Mouse (Mus musculus): Measurements from ENCODE around the gene Klhdc2.

The Klhdc2 gene

GRCm38 (mm10) chr12:69296511-69297410, at the start of gene Klhdc2:
Gene Klhdc2 (plus strand): TSS chr12:69296681.
- peak; percentile 95 for DNase-seq (ENCODE audit: extremely low read depth, insufficient read length, low spot score)

- no peak for DNase-seq (ENCODE audit: extremely low read depth, insufficient read length, low spot score)
Observed at GRCm38 (mm10) chr12:69249766-69250165, 46.7 kb upstream of the Klhdc2 start.

- no peak for DNase-seq (ENCODE audit: extremely low read depth, insufficient read length, low spot score)
Observed at GRCm38 (mm10) chr12:69250756-69251155, 45.7 kb upstream of the Klhdc2 start.

GRCm38 (mm10) chr12:69253806-69254205, 42.7 kb upstream of the Klhdc2 start:
- peak; percentile 20 for DNase-seq (ENCODE audit: extremely low read depth, insufficient read length, low spot score)

GRCm38 (mm10) chr12:69257836-69258235, 38.6 kb upstream of the Klhdc2 start:
- no peak for DNase-seq (ENCODE audit: extremely low read depth, insufficient read length, low spot score)

- DNase-seq (ENCODE audit: extremely low read depth, insufficient read length, low spot score) = no peak
Observed at GRCm38 (mm10) chr12:69262251-69262650, 34.2 kb upstream of the Klhdc2 start.

GRCm38 (mm10) chr12:69265031-69265430, 31.4 kb upstream of the Klhdc2 start:
- no peak for DNase-seq (ENCODE audit: extremely low read depth, insufficient read length, low spot score)

- DNase-seq (ENCODE audit: extremely low read depth, insufficient read length, low spot score) = no peak
Observed at GRCm38 (mm10) chr12:69267956-69268632, 28.4 kb upstream of the Klhdc2 start.

- no peak for DNase-seq (ENCODE audit: extremely low read depth, insufficient read length, low spot score)
Observed at GRCm38 (mm10) chr12:69268956-69269355, 27.5 kb upstream of the Klhdc2 start.

GRCm38 (mm10) chr12:69279931-69280469, 16.5 kb upstream of the Klhdc2 start:
- no peak for DNase-seq (ENCODE audit: extremely low read depth, insufficient read length, low spot score)

- DNase-seq (ENCODE audit: extremely low read depth, insufficient read length, low spot score) = no peak
Observed at GRCm38 (mm10) chr12:69280915-69281314, 15.6 kb upstream of the Klhdc2 start.

GRCm38 (mm10) chr12:69283146-69283545, 13.3 kb upstream of the Klhdc2 start:
- no peak for DNase-seq (ENCODE audit: extremely low read depth, insufficient read length, low spot score)

- no peak for DNase-seq (ENCODE audit: extremely low read depth, insufficient read length, low spot score)
Observed at GRCm38 (mm10) chr12:69287535-69287934, 8.9 kb upstream of the Klhdc2 start.

GRCm38 (mm10) chr12:69288699-69289098, 7.8 kb upstream of the Klhdc2 start:
- DNase-seq (ENCODE audit: extremely low read depth, insufficient read length, low spot score) = no peak

- DNase-seq (ENCODE audit: extremely low read depth, insufficient read length, low spot score) = no peak
Observed at GRCm38 (mm10) chr12:69292401-69292800, 4.1 kb upstream of the Klhdc2 start.

GRCm38 (mm10) chr12:69293815-69294214, 2.7 kb upstream of the Klhdc2 start:
- DNase-seq (ENCODE audit: extremely low read depth, insufficient read length, low spot score) = no peak

GRCm38 (mm10) chr12:69294936-69295335, 1.5 kb upstream of the Klhdc2 start:
- DNase-seq (ENCODE audit: extremely low read depth, insufficient read length, low spot score) = no peak

GRCm38 (mm10) chr12:69295651-69296050, 830 bp upstream of the Klhdc2 start:
- no peak for DNase-seq (ENCODE audit: extremely low read depth, insufficient read length, low spot score)

GRCm38 (mm10) chr12:69297411-69298150, 1.1 kb downstream of the Klhdc2 start:
- DNase-seq (ENCODE audit: extremely low read depth, insufficient read length, low spot score) = no peak

GRCm38 (mm10) chr12:69298281-69298680, 1.8 kb downstream of the Klhdc2 start:
- peak; percentile 18 for DNase-seq (ENCODE audit: extremely low read depth, insufficient read length, low spot score)

- no peak for DNase-seq (ENCODE audit: extremely low read depth, insufficient read length, low spot score)
Observed at GRCm38 (mm10) chr12:69299231-69299630, 2.8 kb downstream of the Klhdc2 start.
